Mouse (Mus musculus) megakaryocyte, embryonic 14.5 days (primary cell): Measurements from ENCODE around the gene Kptn. TPM values are rescaled to one million over a fixed set of nuclear protein-coding genes. Genes with fewer than 3 reads are reported as not detected.

Experiments used
- H3K27me3 ChIP-seq: replicated peaks from 2 replicates; pipeline ENCODE3; 2012; ENCODE audit warnings: inconsistent platforms
- H3K36me3 ChIP-seq: replicated peaks from 2 replicates; pipeline ENCODE3; 2012; ENCODE audit warnings: low read length, inconsistent platforms, mixed read lengths
- H3K4me1 ChIP-seq: 2 replicates; pipeline ENCODE4 v1.6.1; 2012; ENCODE audit warnings: inconsistent platforms
- H3K4me3 ChIP-seq: replicated peaks from 2 replicates; pipeline ENCODE3; 2012; ENCODE audit warnings: moderate library complexity, mild to moderate bottlenecking, inconsistent platforms
- H3K9me3 ChIP-seq: 2 replicates; pipeline ENCODE4 v1.6.1; 2012; ENCODE audit warnings: inconsistent platforms
- FLI1 ChIP-seq: IDR thresholded peaks from 2 replicates; pipeline ENCODE4 v1.6.1; 2012; ENCODE audit warnings: low read length, inconsistent platforms, mixed read lengths
- GATA1 ChIP-seq: IDR thresholded peaks from 3 replicates; pipeline ENCODE4 v1.6.1; 2012; ENCODE audit warnings: mixed read lengths, low read length, inconsistent platforms, borderline replicate concordance
- polyA plus RNA-seq: library from polyadenylated mRNA; stranded (reverse); fragments of >175 nt; gene quantifications from 2 replicates; pipeline ENCODE4 v1.2.3, GENCODE M21; 2012; ENCODE audit warnings: low replicate concordance; ENCODE audit not compliant: insufficient read depth

Gene Kptn
- polyA plus RNA-seq, 1 experiment, result 14.1 TPM

DNA sequence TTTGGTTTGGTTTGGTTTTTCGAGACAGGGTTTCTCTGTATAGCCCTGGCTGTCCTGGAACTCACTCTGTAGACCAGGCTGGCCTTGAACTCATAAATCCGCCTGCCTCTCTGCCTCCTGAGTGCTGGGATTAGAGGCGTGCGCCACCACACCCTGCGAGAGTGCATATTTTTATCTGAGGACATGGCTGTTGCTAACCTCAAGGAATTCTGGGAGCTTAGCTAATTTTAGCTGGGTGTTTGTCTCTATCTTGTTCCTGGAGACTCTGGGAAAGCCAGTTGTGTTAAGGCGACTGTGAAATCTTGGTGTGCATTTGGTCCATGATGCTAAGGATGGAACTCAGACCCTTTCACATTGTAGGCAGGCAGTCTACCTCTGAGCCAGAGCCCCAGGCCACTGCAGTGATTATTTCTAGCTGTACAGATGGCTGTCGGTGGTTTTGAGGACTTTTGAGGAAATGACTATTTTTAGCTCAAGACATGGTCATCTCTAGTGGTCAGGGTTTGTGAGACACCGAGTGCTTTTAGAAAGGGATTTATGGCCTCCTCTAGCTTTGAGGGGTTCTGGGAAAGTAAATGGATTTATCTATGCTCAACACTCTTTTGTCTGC, 36.5 kb downstream of the Kptn start:
- TF ChIP-seq FLI1 (no peak), GATA1 (no peak)

DNA sequence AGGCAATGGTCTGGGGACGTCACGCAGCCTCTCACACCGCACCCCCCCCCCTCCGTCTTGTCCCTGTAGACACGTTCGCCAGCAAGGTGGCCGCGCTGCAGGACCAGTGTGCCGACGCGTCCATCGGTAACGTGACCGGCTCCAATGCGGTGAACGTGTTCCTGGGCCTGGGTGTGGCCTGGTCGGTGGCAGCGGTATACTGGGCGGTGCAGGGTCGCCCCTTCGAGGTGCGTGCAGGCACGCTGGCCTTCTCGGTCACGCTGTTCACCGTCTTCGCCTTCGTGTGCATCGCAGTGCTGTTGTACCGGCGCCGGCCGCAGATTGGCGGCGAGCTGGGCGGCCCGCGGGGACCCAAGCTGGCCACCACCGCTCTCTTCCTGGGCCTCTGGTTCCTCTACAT, 39.0 kb downstream of the Kptn start:
- H3K36me3 ChIP-seq, result no peaks in the 10 kb centered on the region
- H3K27me3 ChIP-seq, result peaks cover 74% of the 10 kb centered on the region
- TF ChIP-seq GATA1 (no peak), FLI1 (no peak)
- H3K9me3 ChIP-seq, result peaks cover 27% of the 10 kb centered on the region
- H3K4me1 ChIP-seq, result peaks cover 39% of the 10 kb centered on the region
- H3K4me3 ChIP-seq, result peak overlapping the region; percentile 85

More for the DNA sequence above, 36.5 kb downstream of the Kptn start:
- Histone ChIP-seq H3K9me3 (peaks cover 12% of the 10 kb centered on the region; the same call in 1 of the 2 replicates), H3K36me3 (no peaks in the 10 kb centered on the region), H3K4me3 (no peak overlapping the region), H3K4me1 (peaks cover 42% of the 10 kb centered on the region), H3K27me3 (peaks cover 69% of the 10 kb centered on the region)

DNA sequence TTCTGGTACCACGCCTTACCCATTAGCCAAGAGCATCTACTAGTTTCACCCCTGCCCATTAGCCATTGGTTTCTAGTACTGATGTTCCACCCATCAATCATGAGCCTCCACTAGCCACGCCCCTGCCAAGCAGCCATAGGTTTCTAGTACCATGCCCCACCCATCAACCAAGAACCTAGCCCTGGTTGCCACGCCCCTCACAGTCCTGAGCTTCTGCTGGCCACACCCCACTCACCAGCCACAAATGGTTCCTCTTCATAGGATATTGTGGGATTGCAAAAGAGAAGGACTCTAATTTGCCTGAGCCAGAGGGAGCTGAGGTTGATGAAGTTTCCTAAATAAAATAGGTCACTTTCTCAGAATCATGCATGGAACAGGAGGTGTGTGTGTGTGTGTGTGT, 41.0 kb downstream of the Kptn start:
- no peak for TF ChIP-seq GATA1
- no peak for TF ChIP-seq FLI1
- peaks cover 35% of the 10 kb centered on the region for H3K4me1 ChIP-seq
- H3K4me3 ChIP-seq, result no peak overlapping the region
- H3K27me3 ChIP-seq, result peaks cover 70% of the 10 kb centered on the region
- H3K9me3 ChIP-seq, result peaks cover 27% of the 10 kb centered on the region
- H3K36me3 ChIP-seq, result no peaks in the 10 kb centered on the region

DNA sequence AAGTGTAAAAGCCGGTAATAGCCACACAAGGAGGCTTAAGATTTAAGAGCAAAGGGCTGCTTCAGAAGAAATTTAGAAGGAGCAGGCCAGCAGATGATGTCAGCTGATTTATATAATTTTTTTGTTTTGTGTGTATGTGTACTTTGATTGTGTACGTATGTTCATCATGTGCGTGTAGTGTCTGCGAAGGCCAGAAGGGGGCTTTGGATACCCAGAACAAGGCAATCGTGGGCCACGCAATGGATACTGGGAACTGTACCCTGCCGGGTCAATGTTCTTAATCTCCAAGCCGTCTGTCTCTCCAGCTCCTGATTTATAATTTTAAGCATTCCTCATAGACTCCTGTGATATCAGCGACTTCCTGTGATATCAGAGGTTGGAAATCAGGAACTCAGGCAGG, 41.6 kb downstream of the Kptn start:
- no peak overlapping the region for H3K4me3 ChIP-seq
- TF ChIP-seq FLI1, result no peak
- TF ChIP-seq GATA1, result no peak
- H3K36me3 ChIP-seq, result no peaks in the 10 kb centered on the region
- H3K9me3 ChIP-seq, result peaks cover 27% of the 10 kb centered on the region
- peaks cover 32% of the 10 kb centered on the region for H3K4me1 ChIP-seq
- peaks cover 69% of the 10 kb centered on the region for H3K27me3 ChIP-seq

DNA sequence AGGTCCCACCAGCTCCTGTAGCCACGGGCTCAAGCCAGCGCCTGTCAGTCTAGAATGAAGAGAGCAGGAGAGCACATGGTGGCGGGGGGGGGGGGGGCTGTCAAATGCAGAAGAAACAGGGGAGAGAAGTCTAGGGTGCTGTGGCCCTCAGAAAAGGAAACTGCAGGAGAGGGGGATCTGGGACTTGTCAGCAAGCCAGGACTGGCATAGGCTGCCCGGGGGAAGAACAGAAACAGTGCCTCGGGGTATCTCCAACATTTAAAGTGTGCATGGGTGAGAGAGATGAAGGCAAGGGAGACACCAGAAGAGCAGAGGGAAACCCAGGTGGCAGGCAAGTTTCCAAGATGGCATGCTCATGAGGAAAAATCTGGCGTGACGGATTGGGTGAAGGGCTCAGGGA, 42.3 kb downstream of the Kptn start:
- Histone ChIP-seq H3K27me3 (peaks cover 67% of the 10 kb centered on the region), H3K4me1 (peaks cover 28% of the 10 kb centered on the region), H3K36me3 (no peaks in the 10 kb centered on the region), H3K9me3 (peaks cover 27% of the 10 kb centered on the region), H3K4me3 (no peak overlapping the region)
- TF ChIP-seq FLI1 (no peak), GATA1 (no peak)

DNA sequence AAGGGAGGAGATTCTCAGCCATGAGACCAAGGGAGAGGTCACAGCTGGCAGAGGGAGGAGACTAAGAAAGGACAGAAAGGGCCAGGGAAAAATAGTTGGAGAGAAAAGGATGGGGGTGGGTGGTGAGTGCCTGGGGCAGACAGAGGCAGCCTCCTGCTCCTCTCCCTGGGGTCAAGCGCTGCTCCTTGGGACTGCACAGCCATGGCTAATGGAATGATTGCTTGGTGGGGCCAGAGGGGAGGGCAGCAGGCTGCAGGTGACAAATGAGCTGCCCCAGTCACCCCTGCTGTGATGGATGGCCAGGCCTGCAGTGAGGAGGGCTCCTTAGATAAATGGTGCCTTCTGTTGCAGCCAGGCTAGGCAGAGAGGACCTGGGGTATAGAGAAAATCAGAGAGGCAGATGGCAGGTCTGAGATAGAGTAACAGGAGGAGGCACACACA, 52.5 kb downstream of the Kptn start:
- peaks cover 21% of the 10 kb centered on the region for H3K9me3 ChIP-seq
- H3K4me3 ChIP-seq, result no peak overlapping the region
- H3K36me3 ChIP-seq, result no peaks in the 10 kb centered on the region
- peaks cover 75% of the 10 kb centered on the region for H3K27me3 ChIP-seq
- H3K4me1 ChIP-seq, result peaks cover 17% of the 10 kb centered on the region
- TF ChIP-seq GATA1 (no peak), FLI1 (no peak)

DNA sequence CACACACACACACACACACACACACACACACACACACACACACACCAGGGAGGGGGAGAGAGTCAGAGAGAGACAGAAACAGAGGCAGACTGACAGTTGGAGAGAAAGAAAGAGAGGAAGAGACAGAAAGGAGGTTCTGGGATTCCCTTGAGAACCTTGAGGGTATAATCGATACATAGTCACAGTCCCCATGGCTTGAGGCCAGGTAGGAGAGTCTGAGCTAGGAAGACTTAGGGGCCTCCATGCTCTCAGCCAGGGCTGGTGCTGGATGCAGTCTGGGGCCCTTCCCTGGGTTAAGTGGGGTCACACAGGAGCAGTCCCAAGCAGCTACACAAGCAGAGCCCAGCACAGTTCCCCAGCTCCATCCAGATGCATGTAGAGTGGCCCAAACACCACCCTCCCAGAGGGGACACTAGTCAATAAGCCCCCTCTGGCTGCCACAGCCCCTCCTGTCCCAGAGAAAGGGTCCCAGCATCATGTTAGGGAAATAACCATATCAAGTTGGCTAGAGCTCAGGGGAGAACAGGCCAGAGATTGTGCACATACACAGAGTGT, 53.0 kb downstream of the Kptn start:
- Histone ChIP-seq H3K4me1 (peaks cover 19% of the 10 kb centered on the region), H3K27me3 (peaks cover 80% of the 10 kb centered on the region), H3K4me3 (no peak overlapping the region), H3K9me3 (peaks cover 17% of the 10 kb centered on the region), H3K36me3 (no peaks in the 10 kb centered on the region)
- TF ChIP-seq FLI1 (no peak), GATA1 (no peak)

DNA sequence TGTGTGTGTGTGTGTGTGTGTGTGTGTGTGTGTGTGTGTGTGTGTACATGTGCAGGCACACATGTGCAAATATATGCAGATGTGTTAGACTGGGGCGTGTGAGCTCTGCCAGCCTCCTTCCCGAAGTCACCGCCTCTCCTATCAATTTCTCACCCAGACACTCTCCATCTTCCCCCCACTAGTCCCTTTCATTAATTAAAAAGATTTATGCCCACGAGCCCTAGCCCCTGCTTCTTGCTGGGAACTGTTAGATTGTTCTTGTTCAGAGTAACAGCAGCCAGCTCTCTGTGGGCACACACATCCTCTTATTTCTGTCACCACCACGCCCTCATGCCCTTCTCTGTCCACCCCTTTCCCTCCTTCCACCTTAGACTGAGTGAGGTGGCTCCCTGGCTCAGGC, 53.5 kb downstream of the Kptn start:
- Histone ChIP-seq H3K9me3 (peaks cover 13% of the 10 kb centered on the region), H3K36me3 (no peaks in the 10 kb centered on the region), H3K4me3 (no peak overlapping the region), H3K4me1 (peaks cover 24% of the 10 kb centered on the region), H3K27me3 (peaks cover 83% of the 10 kb centered on the region)
- TF ChIP-seq FLI1, result no peak
- TF ChIP-seq GATA1, result no peak

DNA sequence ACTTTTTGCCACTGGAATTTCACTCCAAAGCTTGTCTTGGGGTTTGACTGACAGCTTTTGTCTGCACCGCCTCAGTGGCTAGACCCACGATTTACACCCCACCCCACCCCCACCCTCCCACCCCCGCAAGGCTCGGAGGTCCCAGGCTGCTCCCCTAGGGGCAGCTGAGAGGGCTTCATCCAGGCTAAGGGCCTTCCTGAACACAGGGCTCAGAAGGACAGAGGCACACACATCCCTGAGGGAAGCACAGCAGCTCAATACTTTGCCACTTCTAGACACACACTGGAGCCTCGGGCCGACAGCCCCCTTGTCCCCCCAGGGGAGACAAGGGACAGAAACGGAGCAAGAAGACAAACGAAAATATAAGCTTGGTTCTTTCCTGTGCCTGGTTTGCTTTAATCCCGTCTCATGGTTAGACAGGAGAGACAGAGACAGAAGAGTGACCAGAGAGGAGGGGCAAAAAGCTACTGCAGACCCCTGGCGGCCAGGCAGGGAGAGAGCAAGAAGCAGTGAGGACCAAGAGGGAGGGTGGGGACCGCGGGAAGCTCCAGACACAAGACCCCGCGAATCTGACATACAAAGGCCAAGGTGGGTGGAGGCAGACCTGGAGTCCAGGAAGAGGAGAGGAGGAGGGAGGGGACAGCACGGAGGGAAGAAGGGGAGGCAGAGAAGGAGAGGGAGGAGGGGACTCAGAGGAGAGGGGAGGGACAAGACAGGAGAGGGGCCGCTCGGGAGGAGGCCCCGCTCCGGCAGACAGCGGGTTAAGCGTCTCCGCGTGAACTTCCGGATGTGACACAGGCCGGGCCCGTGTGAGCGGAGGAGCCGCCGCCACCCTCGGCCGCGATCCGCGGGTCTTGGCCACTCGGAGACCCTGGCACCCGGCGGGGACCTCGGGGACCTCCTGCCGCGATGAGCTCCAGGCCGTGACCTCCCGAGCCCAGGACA, 55.2 kb downstream of the Kptn start, which contains the start of gene Meis3:
Meis3 (plus strand) TSS at position 494 of the 945 bp plus-strand sequence.
- Histone ChIP-seq H3K4me1 (peaks cover 24% of the 10 kb centered on the region), H3K36me3 (no peaks in the 10 kb centered on the region), H3K4me3 (peak within 1 kb of the TSS; percentile 89), H3K9me3 (no peaks in the 10 kb centered on the region), H3K27me3 (peaks cover 91% of the 10 kb centered on the region)
- TF ChIP-seq GATA1 (no peak), FLI1 (no peak)

DNA sequence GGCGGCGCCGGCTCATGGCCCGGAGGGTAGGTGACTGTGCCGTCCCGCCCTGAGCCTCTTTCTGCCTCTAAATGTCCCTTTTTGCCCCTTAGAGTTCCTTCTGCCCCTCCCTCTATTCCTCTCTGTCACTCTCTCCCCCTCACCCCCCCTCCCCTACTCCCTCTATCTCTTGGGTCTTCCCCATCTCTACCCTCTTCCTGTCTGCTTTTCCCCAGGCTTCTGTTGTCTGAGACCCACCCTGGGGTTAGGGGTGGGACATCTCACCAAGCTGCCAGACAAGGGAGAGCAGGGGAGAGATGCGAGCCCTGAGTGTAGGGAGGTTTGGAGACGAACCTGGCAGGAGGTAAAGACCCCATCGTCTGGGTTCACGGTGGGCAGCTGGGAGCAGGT, 55.8 kb downstream of the Kptn start:
- TF ChIP-seq GATA1 (no peak), FLI1 (no peak)
- Histone ChIP-seq H3K36me3 (no peaks in the 10 kb centered on the region), H3K9me3 (no peaks in the 10 kb centered on the region), H3K27me3 (peaks cover 92% of the 10 kb centered on the region), H3K4me3 (peak overlapping the region; percentile 89), H3K4me1 (peaks cover 24% of the 10 kb centered on the region)

Other genes starting within 250 kb of the Kptn start
- gene Crx, start 239.9 kb upstream of the Kptn start, polyA plus RNA-seq, result 0.12 TPM in 1 of 2 replicates, not detected in the other
- not detected in 2 replicates for gene Crxos, start 237.3 kb upstream of the Kptn start, polyA plus RNA-seq
- 1,012 and 1,066 TPM in 2 replicates for gene Selenow, start 197.5 kb upstream of the Kptn start, polyA plus RNA-seq
- 159 and 504 TPM in 2 replicates for gene Nop53, start 173.8 kb upstream of the Kptn start, polyA plus RNA-seq
- 0.84 and 0.93 TPM in 2 replicates for gene Ehd2, start 152.3 kb upstream of the Kptn start, polyA plus RNA-seq
- gene Bicra, start 72.0 kb upstream of the Kptn start, polyA plus RNA-seq, result 30.6 and 132 TPM in 2 replicates
- gene Zfp541, start 58.1 kb upstream of the Kptn start, polyA plus RNA-seq, result 0.15 TPM in 1 of 2 replicates, not detected in the other
- 161 and 318 TPM in 2 replicates for gene Napa, start 21.4 kb upstream of the Kptn start, polyA plus RNA-seq
- not detected in 2 replicates for gene Slc8a2, start 9.9 kb downstream of the Kptn start, polyA plus RNA-seq
- gene Meis3, start 55.2 kb downstream of the Kptn start, polyA plus RNA-seq, result 1.4 TPM in 1 of 2 replicates, not detected in the other
- 29.7 and 75.4 TPM in 2 replicates for gene Dhx34, start 102.1 kb downstream of the Kptn start, polyA plus RNA-seq
- gene C5ar2, start 124.3 kb downstream of the Kptn start, polyA plus RNA-seq, result 0.04 TPM in 1 of 2 replicates, not detected in the other
- gene C5ar1, start 139.6 kb downstream of the Kptn start, polyA plus RNA-seq, result 2.0 and 6.6 TPM in 2 replicates
- 53.8 and 168 TPM in 2 replicates for gene Inafm1, start 153.7 kb downstream of the Kptn start, polyA plus RNA-seq
- gene Ccdc9, start 166.9 kb downstream of the Kptn start, polyA plus RNA-seq, result 27.8 and 101 TPM in 2 replicates
- gene Bbc3, start 188.5 kb downstream of the Kptn start, polyA plus RNA-seq, result 1,043 and 5,254 TPM in 2 replicates